Mouse (Mus musculus) lung, adult 2 months (tissue): ENCODE data around the gene Trim33.

Experiments used
- CTCF ChIP-seq: fragments of 200-500 bp; IDR thresholded peaks from 2 replicates; pipeline ENCODE4 v1.5.1; 2011; ENCODE audit warnings: mild to moderate bottlenecking, low read length, control low read depth; ENCODE audit not compliant: insufficient read depth
- POLR2A ChIP-seq: fragments of 200-500 bp; IDR thresholded peaks from 2 replicates; pipeline ENCODE4 v1.6.1; 2011; ENCODE audit warnings: low read depth, mild to moderate bottlenecking, control low read depth, low read length, borderline replicate concordance; ENCODE audit errors: extremely low read depth

DNA sequence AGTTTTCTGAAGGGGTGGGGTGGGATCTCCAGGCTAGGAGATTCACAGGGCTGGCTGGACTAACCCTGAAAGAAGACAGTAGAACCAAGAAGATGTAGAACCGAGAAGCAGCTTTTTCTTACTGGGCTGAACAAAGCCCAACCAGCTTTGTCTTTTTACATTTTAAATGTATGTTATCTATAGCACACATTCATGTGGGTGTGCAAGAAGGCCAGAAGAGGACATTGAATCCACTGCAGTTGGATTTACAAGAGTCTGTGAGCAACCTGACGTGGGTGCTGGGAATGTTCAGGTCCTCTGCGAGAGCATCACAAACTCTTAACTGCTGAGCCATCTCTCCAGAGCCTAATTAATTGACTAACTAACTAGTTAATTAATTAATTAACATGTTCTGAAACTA is 36.9 kb upstream of the Trim33 start:
- TF ChIP-seq CTCF (no peak), POLR2A (no peak)
